Mouse (Mus musculus) left cerebral cortex, adult 6 months (tissue): ENCODE results near the gene Olfr598. TPM values are rescaled to one million over a fixed set of nuclear protein-coding genes. Genes with fewer than 3 reads are reported as not detected.

ENCODE experiments used
- long read RNA-seq, 2 experiments: library from polyadenylated mRNA; unstranded; transcript quantifications; one replicate each; pipeline ENCODE4 v2.0.0; 2019 to 2020
- polyA plus RNA-seq: library from polyadenylated mRNA; unstranded; fragments of <200 nt; fragmentation: Nextera tagmentation; gene quantifications from 2 replicates; pipeline ENCODE4 v1.2.3, GENCODE M21; 2021

Gene Olfr598
- not detected in 2 replicates for polyA plus RNA-seq
- long read RNA-seq, experiment 1 = 0 reads
- long read RNA-seq, experiment 2 = 0 reads

DNA sequence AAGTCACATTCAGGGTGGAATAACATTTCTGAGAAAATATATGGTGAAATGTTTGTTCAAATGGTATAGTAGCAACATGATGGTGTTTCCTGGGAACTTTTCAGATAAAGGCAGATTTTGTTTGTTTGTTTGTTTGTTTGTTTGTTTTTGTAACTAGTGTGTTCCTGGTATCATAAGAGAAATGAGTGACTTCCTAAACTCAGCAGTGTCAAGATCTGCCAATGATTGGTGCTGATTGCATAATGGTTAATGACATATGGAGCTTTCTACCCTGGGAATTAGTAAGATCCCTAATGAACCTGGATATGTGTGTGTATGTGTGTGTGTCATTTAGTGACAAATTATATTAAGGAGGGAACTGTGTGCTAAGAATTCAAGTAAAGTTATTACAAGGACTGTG lies at the start of gene Olfr598:
Olfr598 (plus strand) TSS at position 301 of the 400 bp plus-strand sequence.

GRCm38 (mm10) chr7:103305348-103305747 lies 18.0 kb upstream of the Olfr598 start, which contains the start of gene Olfr596:
TSS of gene Olfr596 (plus strand) at chr7:103305648.

GRCm38 (mm10) chr7:103316015-103316414 lies 7.4 kb upstream of the Olfr598 start, which contains the start of gene Olfr597:
TSS of gene Olfr597 (plus strand) at chr7:103316315.

GRCm38 (mm10) chr7:103335617-103336016 lies 12.2 kb downstream of the Olfr598 start, which contains the start of gene Olfr599:
TSS of gene Olfr599 (plus strand) at chr7:103335917.

GRCm38 (mm10) chr7:103349569-103349968 lies 26.2 kb downstream of the Olfr598 start, which contains the start of gene Olfr600:
TSS of gene Olfr600 (minus strand) at chr7:103349669.

GRCm38 (mm10) chr7:103362555-103362954 lies 39.2 kb downstream of the Olfr598 start, which contains the start of gene Olfr601:
TSS of gene Olfr601 (minus strand) at chr7:103362655.

Other genes starting within 250 kb of the Olfr598 start
- not detected in 2 replicates for gene Olfr584, start 241.7 kb upstream of the Olfr598 start, polyA plus RNA-seq
- gene Olfr585, start 225.8 kb upstream of the Olfr598 start, polyA plus RNA-seq = not detected in 2 replicates
- gene Olfr586, start 197.9 kb upstream of the Olfr598 start, polyA plus RNA-seq = not detected in 2 replicates
- not detected in 2 replicates for gene Olfr588-ps1, start 182.7 kb upstream of the Olfr598 start, polyA plus RNA-seq
- not detected in 2 replicates for gene Olfr589, start 167.2 kb upstream of the Olfr598 start, polyA plus RNA-seq
- not detected in 2 replicates for gene Olfr591, start 145.2 kb upstream of the Olfr598 start, polyA plus RNA-seq
- not detected in 2 replicates for gene Olfr592, start 138.8 kb upstream of the Olfr598 start, polyA plus RNA-seq
- gene Olfr593, start 111.7 kb upstream of the Olfr598 start, polyA plus RNA-seq = not detected in 2 replicates
- not detected in 2 replicates for gene Olfr594, start 106.6 kb upstream of the Olfr598 start, polyA plus RNA-seq
- not detected in 2 replicates for gene Usp17ld, start 71.1 kb upstream of the Olfr598 start, polyA plus RNA-seq
- gene Olfr596, start 17.9 kb upstream of the Olfr598 start, polyA plus RNA-seq = not detected in 2 replicates
- gene Olfr597, start 7.3 kb upstream of the Olfr598 start, polyA plus RNA-seq = not detected in 2 replicates
- gene Olfr599, start 12.3 kb downstream of the Olfr598 start, polyA plus RNA-seq = not detected in 2 replicates
- gene Olfr600, start 26.1 kb downstream of the Olfr598 start, polyA plus RNA-seq = not detected in 2 replicates
- gene Olfr601, start 39.1 kb downstream of the Olfr598 start, polyA plus RNA-seq = not detected in 2 replicates
- gene Olfr603, start 62.6 kb downstream of the Olfr598 start, polyA plus RNA-seq = not detected in 2 replicates
- gene Usp17lc, start 91.5 kb downstream of the Olfr598 start, polyA plus RNA-seq = not detected in 2 replicates
- gene Olfr605, start 121.9 kb downstream of the Olfr598 start, polyA plus RNA-seq = not detected in 2 replicates
- not detected in 2 replicates for gene Olfr606, start 125.5 kb downstream of the Olfr598 start, polyA plus RNA-seq
- gene Olfr607, start 140.6 kb downstream of the Olfr598 start, polyA plus RNA-seq = not detected in 2 replicates
- gene Olfr608, start 146.3 kb downstream of the Olfr598 start, polyA plus RNA-seq = not detected in 2 replicates
- gene Olfr609, start 174.5 kb downstream of the Olfr598 start, polyA plus RNA-seq = not detected in 2 replicates
- not detected in 2 replicates for gene Olfr610, start 188.6 kb downstream of the Olfr598 start, polyA plus RNA-seq
- gene Olfr611, start 197.3 kb downstream of the Olfr598 start, polyA plus RNA-seq = not detected in 2 replicates
- not detected in 2 replicates for gene Olfr612, start 219.1 kb downstream of the Olfr598 start, polyA plus RNA-seq
- not detected in 2 replicates for gene Olfr613, start 224.5 kb downstream of the Olfr598 start, polyA plus RNA-seq
- gene Olfr615, start 232.5 kb downstream of the Olfr598 start, polyA plus RNA-seq = not detected in 2 replicates
- not detected in 2 replicates for gene Olfr616, start 245.6 kb downstream of the Olfr598 start, polyA plus RNA-seq
- not detected in 2 replicates for gene Olfr617, start 249.5 kb downstream of the Olfr598 start, polyA plus RNA-seq